Mouse (Mus musculus) gastrocnemius, postnatal 10 days (tissue): ENCODE results near the gene Igfbp5. TPM values are rescaled to one million over a fixed set of nuclear protein-coding genes. Genes with fewer than 3 reads are reported as not detected.

Experiments used
- DNase-seq: peaks from one replicate; pipeline ENCODE4 v3.0.0; 2021; ENCODE audit warnings: mixed read lengths
- total RNA-seq, 2 experiments: library from RNA; stranded (reverse); gene quantifications; 2 replicates each; pipeline ENCODE4 v1.2.3; 2021

Igfbp5 gene
- total RNA-seq, 2 experiments from 2014 or later = 306 to 338 TPM

GRCm38 (mm10) chr1:72869275-72869674 is 5.4 kb downstream of the Igfbp5 start:
- no peak for DNase-seq

- no peak for DNase-seq
Observed at GRCm38 (mm10) chr1:72868429-72869215, 6.1 kb downstream of the Igfbp5 start.

GRCm38 (mm10) chr1:72867346-72867745 is 7.3 kb downstream of the Igfbp5 start:
- DNase-seq = no peak

GRCm38 (mm10) chr1:72866417-72866816 is 8.3 kb downstream of the Igfbp5 start:
- no peak for DNase-seq

GRCm38 (mm10) chr1:72865900-72866299 is 8.8 kb downstream of the Igfbp5 start:
- DNase-seq = peak; percentile 77

GRCm38 (mm10) chr1:72864272-72864671 is 10.4 kb downstream of the Igfbp5 start:
- DNase-seq = no peak

GRCm38 (mm10) chr1:72863692-72864091 is 11.0 kb downstream of the Igfbp5 start:
- DNase-seq = no peak

GRCm38 (mm10) chr1:72862248-72862647 is 12.4 kb downstream of the Igfbp5 start:
- no peak for DNase-seq

GRCm38 (mm10) chr1:72861702-72862101 is 13.0 kb downstream of the Igfbp5 start:
- DNase-seq = no peak

- DNase-seq = no peak
Observed at GRCm38 (mm10) chr1:72860502-72860901, 14.2 kb downstream of the Igfbp5 start.

GRCm38 (mm10) chr1:72859963-72860362 is 14.7 kb downstream of the Igfbp5 start:
- DNase-seq = no peak

GRCm38 (mm10) chr1:72858874-72859273 is 15.8 kb downstream of the Igfbp5 start:
- DNase-seq = no peak

GRCm38 (mm10) chr1:72858286-72858685 is 16.4 kb downstream of the Igfbp5 start:
- no peak for DNase-seq

- DNase-seq = no peak
Observed at GRCm38 (mm10) chr1:72857631-72858030, 17.1 kb downstream of the Igfbp5 start.

GRCm38 (mm10) chr1:72857142-72857541 is 17.5 kb downstream of the Igfbp5 start:
- no peak for DNase-seq

GRCm38 (mm10) chr1:72856209-72856909 is 18.3 kb downstream of the Igfbp5 start:
- DNase-seq = no peak

GRCm38 (mm10) chr1:72855729-72856128 is 19.0 kb downstream of the Igfbp5 start:
- DNase-seq = no peak

- DNase-seq = no peak
Observed at GRCm38 (mm10) chr1:72854337-72855237, 20.1 kb downstream of the Igfbp5 start.

- no peak for DNase-seq
Observed at GRCm38 (mm10) chr1:72853759-72854158, 20.9 kb downstream of the Igfbp5 start.

- no peak for DNase-seq
Observed at GRCm38 (mm10) chr1:72849037-72849436, 25.6 kb downstream of the Igfbp5 start.

GRCm38 (mm10) chr1:72847849-72848380 is 26.8 kb downstream of the Igfbp5 start:
- DNase-seq = no peak

- no peak for DNase-seq
Observed at GRCm38 (mm10) chr1:72844675-72845074, 30.0 kb downstream of the Igfbp5 start.
